Mouse (Mus musculus): ENCODE measurements at regions not wholly inside any gene's neighbourhood (a gene's known extent, or its start where the extent isn't known, plus 50 kb on each side); places are given as distances from the start of the nearest gene placed in this dataset.

- TF ChIP-seq CTCF (IDR thresholded peaks at IDR 0.05; ENCODE audit: control insufficient read depth, insufficient read depth, insufficient replicate concordance, low read depth, low read length) (no peak), POLR2A (IDR thresholded peaks at IDR 0.05; ENCODE audit: control insufficient read depth, low read depth, low read length) (no peak)
Observed at GRCm38 (mm10) chr1:126966394-126966793, 135.8 kb upstream of the Nckap5 start.
